Mouse (Mus musculus) kidney, postnatal 25 days (tissue): ENCODE measurements around the gene Plekhg3.

ENCODE experiments used
- DNase-seq, 2 experiments: peaks; one replicate each; pipeline ENCODE4 v3.0.0; 2021; ENCODE audit warnings: mixed read lengths in 2 of 2

Gene Plekhg3

DNA sequence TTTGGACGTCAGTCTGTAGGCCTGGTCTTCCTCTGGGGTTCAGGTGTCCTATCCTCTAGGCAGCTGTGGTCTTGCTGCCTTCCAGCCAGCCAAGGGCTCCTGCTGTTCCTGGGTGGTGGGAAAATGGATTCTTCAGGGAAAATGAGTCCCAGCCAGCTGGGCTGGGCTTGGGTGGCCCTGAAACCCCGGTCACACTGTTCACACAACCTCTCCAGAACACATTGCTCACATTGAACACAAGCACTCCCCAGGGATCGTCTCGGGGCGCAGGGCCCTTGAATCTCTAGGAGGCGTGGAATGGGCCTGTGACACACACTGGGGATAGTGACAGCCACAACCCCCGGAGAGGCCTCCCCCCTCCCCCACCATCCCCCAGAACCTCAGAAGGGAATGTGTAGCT lies 23.2 kb downstream of the Plekhg3 start:
- DNase-seq = peak in 1 of 2 experiments; percentile 76

DNA sequence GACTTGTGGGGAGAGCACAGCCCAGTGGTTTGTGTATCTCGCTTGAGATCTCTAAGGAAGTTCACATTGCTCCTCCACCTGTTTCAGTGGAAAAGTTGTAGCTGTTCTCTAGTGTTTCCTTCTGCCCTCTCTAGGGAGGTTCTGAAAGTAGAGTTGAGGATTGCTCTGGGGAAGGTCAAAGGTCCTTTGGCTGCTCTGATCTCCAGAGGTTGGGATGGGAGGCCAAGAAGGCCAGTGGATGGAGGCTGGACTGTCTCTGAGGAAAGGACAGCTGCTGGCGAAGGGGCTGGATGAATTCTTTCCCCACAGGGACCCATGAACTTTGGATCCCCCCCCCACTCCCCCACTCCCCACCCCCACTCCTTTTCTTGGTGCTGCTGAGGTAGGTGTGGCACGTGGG lies 23.7 kb downstream of the Plekhg3 start:
- peak; percentile 53 to 84 for DNase-seq

DNA sequence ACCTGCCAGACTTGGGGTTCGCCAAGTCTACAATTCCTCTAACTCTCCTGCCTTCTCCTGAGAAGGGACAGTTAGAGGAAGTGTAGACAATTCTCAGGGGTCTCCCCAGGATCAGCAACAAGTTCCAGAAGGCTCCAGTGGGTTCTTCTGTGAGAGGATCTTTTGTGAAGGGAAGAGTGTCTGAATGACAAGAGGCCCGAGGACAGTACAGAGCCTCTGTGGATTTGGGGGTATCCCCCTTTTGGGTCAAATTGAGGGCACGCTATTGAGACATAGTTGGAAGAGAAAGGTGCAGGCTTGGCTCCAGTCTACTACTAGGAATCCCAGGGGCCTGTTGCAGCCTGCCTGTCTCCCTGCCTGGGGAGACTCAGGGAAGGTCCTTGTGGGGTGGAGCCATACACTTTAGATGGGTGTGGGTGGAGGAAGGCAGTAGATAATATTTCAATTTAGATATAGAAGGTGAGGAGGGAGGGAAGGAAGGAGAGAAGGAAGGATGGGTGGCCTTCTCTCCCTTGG lies 24.2 kb downstream of the Plekhg3 start:
- DNase-seq = peak in 1 of 2 experiments; percentile 36

DNA sequence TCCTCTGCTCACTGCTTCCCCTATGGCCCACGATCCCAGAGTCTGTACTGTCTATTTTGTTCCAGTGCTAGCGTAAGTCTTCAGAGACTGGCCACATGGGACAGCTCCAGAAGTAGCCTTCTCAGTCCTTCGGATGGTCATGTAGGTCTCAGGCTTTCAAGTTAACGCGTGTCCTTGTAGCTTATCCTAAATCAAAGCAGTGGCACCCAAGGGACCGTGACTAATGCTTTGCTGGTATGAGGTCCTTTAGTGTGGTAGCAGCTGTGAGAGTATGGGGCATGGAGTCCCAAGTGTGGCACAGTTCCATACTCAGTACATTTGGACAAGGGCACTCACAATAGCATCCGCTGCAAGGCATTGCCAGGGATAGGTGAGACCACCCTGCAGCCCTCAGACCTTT lies 25.5 kb downstream of the Plekhg3 start:
- DNase-seq = peak; percentile 49 to 60

DNA sequence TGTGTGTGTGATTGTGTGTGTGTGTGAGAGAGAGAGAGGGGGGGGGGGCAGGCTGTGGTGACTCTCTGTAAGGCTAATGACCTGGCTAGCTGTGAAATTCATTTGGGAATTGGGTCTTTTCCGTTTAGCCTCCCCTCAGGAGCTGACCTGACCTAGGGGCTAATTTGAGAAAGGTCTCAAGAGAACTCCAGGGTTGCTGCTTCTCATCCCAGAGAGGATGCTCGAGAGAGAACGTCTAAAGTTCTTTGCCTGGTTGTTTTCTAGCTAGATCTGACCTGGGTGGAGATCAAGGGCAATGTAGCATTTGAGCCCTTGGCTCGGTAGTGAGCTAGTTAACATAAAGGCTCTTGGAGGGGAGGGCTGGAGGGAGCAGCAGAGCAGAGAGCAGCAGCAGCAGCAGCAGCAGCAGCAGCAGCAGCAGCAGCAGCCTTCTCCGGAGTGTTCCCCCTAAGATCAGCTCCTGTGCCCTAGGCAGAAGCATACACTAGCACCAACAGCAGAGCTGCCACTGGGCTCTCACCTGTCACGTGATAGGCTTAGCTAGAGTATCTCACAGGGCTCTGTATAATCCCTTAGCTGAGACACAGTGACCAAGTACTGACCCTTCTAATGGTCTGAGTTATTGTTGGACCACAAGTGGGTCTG lies 26.2 kb downstream of the Plekhg3 start:
- peak in 1 of 2 experiments; percentile 70 for DNase-seq

DNA sequence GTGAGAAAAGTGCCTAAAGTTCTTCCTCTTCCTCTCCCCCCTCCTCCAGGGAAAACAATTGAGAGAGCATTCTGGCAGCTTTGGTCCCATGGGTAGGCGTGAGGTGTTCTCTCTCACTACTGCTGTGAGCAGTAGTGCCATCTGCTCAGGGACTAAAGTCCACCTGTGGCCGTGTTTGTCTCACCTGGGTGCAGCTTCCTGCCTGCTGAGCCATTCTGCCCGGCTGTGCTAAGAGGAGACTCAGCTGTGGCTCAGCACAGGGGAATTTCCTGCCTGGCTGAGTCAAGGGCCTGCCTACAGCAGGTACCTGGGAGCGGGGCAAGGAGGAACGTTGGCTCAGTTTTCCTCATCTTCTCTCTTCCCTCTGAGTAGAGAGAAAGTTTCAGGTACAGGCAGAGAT lies 27.5 kb downstream of the Plekhg3 start:
- DNase-seq = peak; percentile 69 to 89

DNA sequence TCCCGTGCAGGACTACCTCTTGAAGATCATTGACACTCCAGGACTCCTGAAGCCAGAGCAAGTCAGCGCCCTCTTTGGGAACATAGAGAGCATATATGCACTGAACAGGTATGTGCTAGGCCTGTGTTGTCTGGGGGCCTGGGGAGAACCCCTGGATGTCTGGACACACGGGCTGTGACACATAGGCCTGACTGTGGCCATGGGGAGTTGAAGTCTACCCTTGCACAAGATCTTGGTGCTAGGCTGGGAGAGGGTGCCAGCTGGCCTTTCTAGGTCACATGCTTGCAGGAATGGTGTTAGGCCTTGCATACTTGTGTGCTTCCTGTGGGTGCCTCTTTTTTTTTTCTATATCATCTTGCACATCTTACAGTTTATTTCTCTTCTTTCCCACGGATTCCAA lies 31.5 kb downstream of the Plekhg3 start:
- peak in 1 of 2 experiments; percentile 46 for DNase-seq

DNA sequence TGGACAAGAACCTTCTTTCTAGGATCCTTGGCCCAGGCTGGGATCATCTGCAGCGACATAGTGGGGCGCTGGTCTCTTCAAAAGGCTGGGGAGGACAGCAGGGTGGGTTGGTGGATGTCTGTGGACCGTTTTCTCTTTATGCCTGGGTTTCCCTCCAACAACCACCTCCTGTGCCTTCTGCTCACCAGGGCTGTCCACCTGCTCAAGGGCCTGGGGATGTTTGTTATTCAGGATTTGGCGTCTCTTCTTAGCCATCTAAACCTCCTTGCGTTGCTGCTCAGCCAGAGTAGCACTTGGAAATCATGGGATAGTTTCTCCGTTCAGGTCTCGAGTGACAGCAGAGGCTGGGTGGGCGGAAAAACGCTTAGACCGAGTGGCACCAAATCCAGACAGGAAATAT lies 35.6 kb downstream of the Plekhg3 start:
- DNase-seq = no peak

DNA sequence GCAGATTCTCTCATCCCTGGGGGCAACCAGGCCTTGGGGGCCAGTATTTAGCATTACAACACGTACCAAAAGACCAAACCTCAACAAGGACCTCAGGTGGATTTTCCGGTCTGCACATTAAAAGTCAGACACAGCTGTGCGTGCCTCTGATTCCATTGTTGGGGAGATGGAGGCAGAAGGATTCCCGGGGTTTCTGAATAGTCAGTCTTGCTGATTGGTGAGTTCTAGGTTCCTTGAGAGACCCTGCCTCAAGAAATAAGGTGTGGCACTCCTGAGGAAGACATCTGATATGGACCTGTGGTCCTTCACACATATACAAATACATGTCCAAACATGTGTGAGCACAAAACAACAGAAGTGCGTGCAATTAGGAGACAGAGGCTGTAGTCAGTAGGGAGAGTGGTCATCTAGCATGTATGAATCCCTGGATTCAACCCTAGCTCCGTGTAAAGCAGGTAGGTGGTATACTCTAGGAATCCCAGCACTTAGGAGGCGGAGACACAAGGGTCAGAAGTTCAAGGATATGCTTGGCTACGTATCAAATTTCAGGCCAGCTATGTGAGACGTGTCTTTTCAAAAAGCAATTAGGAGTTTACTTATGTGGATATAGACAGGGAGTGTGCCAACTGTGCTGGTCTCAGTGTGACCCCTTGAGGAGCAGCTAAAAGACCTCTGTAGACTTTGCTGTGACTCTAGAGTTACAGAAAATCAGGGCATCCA lies 39.7 kb downstream of the Plekhg3 start:
- DNase-seq = peak in 1 of 2 experiments; percentile 45

DNA sequence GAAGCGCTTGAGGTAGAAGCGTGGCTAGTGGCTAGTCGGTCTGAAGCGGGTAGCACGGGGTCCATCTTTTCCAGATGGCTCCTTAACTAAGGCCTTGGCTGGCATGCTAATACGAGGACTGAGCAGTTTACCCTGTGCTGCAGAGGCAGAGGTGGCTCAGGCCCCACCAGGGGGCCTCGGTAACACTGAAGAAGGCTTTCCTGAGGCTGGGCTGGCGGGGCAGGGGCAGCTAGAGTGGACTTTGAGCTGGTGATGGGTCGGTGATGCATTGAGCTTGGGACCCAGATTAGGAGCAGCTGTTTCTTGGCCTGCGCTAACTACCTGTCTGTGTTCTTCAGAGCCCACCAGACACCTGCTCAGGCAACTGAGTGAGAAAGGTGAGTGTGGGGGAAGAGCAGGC lies 40.6 kb downstream of the Plekhg3 start:
- peak; percentile 79 to 92 for DNase-seq

DNA sequence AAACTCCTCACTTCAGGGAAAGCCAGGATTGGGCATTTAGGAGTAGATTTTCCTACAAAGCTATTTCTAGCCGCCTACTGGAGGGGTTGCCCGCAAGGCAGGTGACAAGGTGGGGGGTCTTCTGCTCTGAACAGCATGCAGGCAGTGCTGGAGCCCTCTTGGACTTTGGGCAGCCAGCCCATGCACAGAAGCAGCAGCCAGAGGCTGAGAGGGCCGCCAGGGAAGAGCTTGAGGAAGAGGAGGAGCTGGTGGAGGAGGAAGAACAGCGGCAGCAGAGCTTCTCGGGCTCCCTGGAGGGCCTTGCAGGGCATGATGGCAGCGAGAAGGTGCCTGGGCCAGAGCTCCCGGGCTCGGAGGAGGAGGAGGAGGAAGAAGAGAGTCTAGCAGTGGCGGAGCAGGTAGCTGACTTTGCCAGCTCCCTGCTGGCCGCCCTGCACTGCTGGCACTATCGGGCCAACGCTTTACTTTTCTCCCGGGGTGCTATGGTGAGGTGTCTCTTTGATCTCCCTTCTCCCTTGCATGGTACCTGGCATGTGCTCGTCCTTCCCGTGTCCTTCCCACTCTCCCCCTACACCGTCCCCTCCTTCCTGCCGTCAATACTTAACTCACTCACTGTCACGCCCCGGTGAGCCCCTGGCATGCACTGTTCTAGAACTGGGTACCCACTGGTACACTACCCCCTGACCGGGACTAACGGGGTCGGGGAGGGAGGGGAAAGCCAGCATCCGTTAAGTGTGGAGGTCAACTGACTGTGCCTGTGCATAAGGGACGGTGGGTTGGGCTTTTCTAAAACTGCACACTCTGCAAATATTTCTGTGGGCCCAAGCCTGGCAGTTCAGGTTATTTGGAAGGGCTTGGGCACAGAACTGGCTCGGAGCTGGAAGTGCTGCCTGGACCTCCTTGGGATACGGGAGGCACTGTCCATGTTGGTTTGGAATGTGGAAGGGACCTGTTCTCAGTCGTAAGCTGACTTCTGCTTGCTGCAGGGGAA lies 41.9 kb downstream of the Plekhg3 start:
- DNase-seq = peak; percentile 91 to 98

DNA sequence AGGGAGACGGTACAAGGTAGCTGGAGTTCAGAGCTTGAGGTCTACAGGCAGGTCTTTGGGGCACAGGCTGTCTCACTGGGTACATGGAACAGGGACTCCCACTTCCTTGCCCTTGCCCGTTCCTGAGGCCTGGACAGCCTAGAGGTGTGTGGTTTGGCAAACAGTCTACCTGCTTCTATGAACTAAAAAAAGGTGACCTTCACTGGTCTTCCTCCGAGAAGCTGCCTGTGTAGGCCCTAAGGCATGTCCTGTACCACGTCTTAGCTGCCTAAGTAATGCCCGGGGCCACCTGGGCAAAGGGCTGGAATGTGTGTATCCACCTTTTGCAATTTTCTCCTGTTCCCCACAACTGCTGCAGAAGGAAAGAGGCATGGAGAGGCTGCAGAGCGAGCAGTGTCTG lies 42.7 kb downstream of the Plekhg3 start:
- peak; percentile 45 to 86 for DNase-seq

DNA sequence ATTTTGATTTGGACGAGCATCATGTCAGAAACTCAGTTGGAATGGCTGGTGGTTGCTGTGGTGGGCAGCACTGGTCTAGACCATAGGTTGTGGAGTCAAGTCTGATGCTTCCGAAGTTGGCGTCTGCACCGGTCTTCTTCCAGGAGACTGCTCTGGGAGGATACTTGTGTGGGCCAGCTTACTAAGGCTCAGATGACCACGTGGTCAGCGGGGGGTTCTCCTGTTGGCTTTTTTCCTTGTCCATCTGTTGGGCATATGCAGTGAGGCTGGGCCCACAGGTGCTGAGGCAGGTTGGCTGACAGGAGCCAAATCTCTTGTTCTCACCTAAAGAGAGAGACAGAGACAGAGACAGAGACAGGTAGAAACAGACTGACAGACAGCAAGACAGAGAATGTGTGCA lies 44.1 kb downstream of the Plekhg3 start:
- peak in 1 of 2 experiments; percentile 58 for DNase-seq

DNA sequence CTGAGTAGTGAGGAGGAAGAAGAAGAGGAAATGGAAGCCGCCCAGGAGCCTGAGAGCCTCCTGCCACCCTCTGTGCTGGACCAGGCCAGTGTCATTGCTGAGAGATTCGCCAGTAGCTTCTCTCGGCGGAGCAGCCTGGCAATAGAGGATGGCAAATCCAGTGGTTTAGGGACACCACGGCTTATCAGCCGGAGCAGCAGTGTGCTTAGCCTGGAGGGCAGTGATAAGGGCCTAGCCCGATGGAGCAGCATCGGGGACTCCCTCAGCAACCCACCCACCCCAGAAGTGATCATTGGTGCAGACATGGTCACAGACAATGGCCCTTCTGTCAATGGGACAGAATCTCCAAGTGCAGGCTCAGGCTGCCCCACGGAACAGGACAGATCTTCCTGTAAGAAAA lies 45.4 kb downstream of the Plekhg3 start:
- no peak for DNase-seq

DNA sequence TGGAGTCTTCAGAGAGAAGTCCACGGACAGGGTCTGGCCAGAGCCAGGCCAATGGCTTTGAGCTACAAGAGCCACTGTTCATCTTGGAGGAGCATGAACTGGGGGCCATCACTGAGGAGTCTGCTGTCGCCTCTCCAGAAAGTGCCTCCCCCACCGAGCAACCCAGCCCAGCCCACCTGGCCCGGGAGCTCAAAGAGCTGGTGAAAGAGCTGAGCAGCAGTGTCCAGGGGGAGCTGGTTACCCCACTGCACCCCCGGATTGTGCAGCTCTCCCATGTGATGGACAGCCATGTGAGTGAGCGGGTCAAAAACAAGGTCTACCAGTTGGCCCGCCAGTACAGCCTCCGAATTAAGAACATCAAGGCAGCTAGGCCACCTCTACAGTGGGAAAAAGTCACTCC lies 46.1 kb downstream of the Plekhg3 start:
- DNase-seq = no peak

DNA sequence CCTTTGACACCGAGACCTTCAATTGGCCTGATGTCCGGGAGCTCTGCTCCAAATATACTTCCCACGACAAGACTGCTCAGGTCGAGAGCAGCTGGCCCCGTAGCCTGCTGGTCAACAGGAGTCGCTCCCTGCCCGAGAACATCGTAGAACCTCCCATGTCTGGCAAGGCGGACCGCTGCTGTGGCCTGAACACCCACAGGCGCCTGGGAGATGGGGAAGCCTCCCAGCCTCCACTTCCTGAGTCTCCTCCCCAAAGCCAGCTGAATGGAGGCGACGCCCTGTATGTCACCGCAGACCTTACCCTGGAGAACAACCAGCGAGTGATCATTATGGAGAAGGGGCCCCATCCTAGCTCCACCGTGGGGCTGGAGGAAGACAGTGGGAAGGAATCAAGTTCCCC lies 47.2 kb downstream of the Plekhg3 start:
- DNase-seq = peak in 1 of 2 experiments; percentile 56

DNA sequence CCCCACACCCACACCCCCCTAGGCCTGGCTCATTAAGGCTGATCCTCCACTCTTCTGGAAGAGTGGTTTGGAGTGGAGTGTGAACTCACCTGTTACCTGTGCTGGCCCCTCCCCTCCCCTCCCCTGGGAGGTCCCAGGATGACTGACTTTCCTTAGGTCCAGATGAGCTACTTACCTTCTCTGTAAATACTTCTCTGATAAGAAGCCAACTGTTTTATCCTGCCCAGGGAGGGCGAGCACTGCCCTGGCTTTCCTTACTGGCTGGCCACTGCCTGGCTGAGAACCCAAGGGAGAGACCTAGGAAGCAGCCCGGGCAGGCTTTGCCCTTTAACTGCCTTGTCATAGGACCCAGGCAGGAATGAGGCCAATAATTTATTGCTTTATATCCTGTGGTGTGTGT lies 47.8 kb downstream of the Plekhg3 start:
- peak in 1 of 2 experiments; percentile 76 for DNase-seq

DNA sequence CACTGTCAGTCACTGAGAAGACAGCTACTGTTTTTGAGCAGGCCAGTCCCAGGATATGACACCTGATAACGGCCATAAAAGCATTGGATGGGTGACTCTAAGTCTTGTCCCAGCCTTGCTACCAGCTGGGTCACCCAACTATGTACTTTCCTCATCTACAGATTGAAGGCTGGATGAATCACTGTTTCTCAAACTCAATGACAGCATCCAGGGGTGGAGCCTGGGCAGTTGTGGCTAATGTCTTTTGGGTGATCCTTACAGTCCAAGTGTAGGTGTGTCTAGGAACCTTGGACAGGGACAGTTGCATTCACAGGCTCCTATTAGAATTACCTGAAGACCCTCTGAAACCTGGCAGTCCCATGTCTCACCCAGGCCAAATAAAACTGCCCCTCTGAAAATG lies 49.1 kb downstream of the Plekhg3 start:
- no peak for DNase-seq

DNA sequence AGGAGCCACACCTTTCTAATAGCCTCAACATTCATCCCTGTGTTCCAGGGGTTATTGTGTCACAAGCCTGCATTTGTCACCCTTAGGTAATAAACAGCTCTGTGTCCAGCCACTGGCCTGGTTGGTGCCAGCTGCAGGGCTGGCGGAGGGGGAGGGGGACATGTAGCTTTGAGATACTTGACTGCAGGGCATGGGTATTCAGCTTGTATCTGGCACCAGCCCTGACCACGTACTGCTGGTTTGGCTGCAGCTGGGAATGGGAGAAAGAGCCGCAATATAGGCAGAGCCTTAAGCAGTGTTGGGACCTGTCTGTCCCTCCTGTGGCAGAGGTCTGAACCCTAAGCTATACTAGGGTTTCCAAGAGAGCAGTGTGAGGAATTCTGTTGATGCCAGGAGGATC lies 51.4 kb downstream of the Plekhg3 start:
- peak; percentile 46 to 72 for DNase-seq

DNA sequence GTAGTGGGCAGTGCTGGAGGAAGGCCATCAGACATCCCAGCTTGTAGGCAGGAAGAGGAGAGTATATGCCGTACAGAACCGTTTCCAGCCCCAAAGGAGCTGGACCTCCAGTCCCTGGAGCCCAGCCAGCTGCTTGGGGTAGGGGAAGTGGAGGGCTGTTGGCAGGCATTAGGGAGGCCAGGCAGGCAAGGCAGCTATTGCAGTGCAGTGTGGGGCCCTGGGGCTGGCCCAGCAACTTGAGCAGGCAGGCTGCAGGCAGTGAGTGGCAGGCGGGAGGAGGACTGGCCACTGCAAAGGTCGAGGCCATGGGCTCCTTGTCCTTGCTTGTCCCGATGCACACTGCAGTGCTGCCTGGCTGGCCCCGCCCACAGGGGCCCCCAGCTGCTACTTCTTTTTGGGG lies 52.1 kb downstream of the Plekhg3 start:
- DNase-seq = peak; percentile 65 to 87

DNA sequence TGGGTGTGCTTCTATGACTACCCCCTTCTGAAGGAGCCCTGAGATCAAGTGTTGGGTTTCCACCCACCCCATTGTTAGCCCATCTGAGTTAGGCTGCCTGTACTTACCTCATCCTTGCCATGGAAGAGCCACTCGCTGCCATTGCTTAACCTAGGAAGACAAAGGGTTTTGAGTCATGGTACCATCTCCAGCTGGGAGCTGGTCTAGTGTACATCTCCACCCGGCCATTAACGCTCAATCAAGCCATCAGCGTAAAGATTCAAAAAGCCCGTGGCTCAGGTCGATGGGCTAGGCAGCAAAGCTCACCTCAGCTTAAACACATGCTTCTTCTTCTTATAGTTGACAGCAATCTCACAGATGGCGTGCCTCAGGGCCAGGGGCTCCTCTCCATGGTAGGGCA lies 52.8 kb downstream of the Plekhg3 start:
- no peak for DNase-seq

DNA sequence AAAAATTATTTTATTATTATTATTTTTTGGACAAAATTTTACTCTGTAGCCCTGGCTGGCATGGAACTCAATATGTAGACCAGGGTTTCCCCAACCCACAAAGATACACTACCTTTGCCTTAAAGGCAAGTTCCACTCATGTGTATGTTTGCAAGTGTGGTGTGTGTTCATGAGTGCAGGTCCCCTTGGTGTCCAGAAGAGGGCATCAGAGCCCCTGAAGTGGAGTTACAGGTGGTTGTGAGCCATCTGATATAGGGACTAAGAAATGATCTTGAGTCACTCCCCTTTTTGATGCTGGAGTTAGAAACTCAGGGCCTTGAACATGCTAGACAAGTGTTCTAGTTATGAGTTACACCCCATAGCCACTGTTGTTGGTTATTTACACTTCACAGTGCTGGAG lies 54.3 kb downstream of the Plekhg3 start:
- no peak for DNase-seq

DNA sequence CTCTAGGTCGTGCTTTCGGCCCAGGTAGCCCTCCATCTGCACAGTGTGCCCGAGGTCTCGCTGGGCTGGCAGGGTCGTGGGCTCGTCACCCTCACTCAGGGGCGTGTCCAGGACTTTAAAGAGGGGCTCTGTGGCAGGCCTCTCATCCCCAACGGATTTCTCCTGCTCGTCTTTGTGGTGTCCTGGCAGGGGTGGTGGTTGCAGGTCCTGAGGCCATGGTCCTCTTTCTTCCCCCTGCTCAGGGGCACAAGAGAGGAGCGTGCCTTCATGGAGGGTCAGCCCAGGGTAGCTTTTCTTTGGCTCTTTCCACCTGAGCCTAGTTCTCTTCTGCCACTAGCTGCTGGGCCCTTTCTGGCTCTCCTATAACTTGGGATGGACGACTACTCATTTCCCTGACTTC lies 56.7 kb downstream of the Plekhg3 start:
- no peak for DNase-seq
